Mouse (Mus musculus): ENCODE results near the gene Fstl4. TPM values are rescaled to one million over a fixed set of nuclear protein-coding genes. Genes with fewer than 3 reads are reported as not detected.

Gene Fstl4
- polyA plus RNA-seq, 1 experiment: 0.18 TPM

- TF ChIP-seq CTCF (IDR thresholded peaks at IDR 0.05; ENCODE audit: extremely low read depth, insufficient read depth, insufficient read length, insufficient replicate concordance) (no peak), POLR2A (IDR thresholded peaks at IDR 0.05; ENCODE audit: low read depth, low read length) (no peak)
- 91% methylated on average over 15 of the region's 15 CpGs for WGBS
- H3K36me3 ChIP-seq (ENCODE audit: control insufficient read depth, insufficient read depth, low read length): no peaks in the 10 kb centered on the region
- DNase-seq (ENCODE audit: low read depth in 1 of 2, low spot score in 2 of 2): no peak
- no peak overlapping the region for H3K4me3 ChIP-seq (ENCODE audit: extremely low read depth, insufficient read depth, insufficient read length)
- no peak overlapping the region for H3K27ac ChIP-seq (ENCODE audit: insufficient read depth, low read length)
- H3K27me3 ChIP-seq (ENCODE audit: control insufficient read depth, insufficient read depth, low read length): no peaks in the 10 kb centered on the region
- no peaks in the 10 kb centered on the region for H3K4me1 ChIP-seq (ENCODE audit: control insufficient read depth, insufficient read depth, insufficient read length)
These were observed 108.5 kb downstream of the Fstl4 start for GRCm38 (mm10) chr11:52872846-52873512.

DNA sequence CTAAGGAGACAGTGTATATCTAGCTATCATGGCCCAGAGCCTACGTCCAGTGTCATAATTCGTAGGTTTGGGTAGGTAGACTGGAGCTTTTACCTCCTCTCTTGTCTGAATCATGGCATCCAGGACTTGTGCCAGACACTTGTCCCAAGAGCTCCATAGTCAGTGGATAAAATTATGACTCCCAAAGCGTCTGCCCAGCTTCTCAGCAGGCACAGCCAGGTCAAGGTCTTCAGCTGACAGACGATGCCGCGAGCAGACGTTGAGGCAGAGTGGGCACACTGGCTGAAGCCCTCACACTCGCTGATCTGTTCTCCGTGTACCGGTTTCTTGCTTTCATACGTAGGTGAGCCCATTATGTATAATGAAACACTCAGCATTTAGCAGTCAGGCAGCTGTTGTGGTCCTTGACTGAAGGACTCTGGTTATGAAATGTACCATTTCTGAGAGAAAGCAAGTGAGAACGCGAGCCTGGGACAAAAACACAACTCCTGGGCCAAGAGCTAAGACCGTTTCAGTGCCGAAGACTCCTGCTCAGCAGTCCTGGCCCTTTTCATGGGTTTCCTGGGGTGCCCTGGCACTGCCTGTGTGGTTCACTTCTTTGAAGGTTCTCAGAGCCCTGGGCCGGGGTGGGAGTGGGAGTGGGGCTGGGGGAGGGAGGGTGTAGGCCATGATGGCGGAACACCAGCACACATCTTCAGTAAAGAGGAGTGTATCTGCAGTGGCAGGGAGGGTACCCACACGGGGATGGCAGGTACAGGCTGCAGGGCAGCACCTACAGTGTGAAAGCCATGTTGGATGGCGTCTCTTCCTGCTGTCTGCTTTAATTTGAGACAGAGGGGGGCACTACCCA lies 111.7 kb downstream of the Fstl4 start:
- Histone ChIP-seq H3K27me3 (ENCODE audit: control insufficient read depth, insufficient read depth, low read length) (no peaks in the 10 kb centered on the region), H3K4me1 (ENCODE audit: control insufficient read depth, insufficient read depth, insufficient read length) (no peaks in the 10 kb centered on the region), H3K27ac (ENCODE audit: insufficient read depth, low read length) (no peak overlapping the region), H3K36me3 (ENCODE audit: control insufficient read depth, insufficient read depth, low read length) (no peaks in the 10 kb centered on the region), H3K4me3 (ENCODE audit: extremely low read depth, insufficient read depth, insufficient read length) (no peak overlapping the region)
- no peak for DNase-seq (ENCODE audit: low read depth in 1 of 2, low spot score in 2 of 2)
- WGBS: 89% methylated on average over 19 of the region's 19 CpGs
- no peak for TF ChIP-seq CTCF (IDR thresholded peaks at IDR 0.05; ENCODE audit: extremely low read depth, insufficient read depth, insufficient read length, insufficient replicate concordance)
- TF ChIP-seq POLR2A (IDR thresholded peaks at IDR 0.05; ENCODE audit: low read depth, low read length): no peak

DNA sequence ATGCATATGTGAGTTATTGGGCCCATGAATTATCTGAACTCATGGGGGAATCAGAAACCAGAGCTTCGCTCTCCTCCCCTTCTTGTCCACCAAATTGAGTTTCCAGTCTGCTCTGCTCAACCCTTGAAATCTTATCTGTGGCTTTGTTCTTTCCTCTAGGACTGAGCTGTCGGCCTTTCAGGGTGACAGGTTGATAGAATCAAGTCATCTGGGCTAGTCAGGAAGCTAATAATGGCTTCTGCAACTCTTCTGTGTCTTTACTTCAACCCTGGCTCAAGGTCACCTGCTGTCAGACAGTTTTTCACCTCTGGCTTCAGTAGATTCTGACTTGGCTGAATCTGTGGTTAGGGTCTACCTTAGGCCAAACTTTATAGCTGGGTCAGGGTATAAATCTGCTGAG lies 113.2 kb downstream of the Fstl4 start:
- Histone ChIP-seq H3K4me1 (ENCODE audit: control insufficient read depth, insufficient read depth, insufficient read length) (no peaks in the 10 kb centered on the region), H3K4me3 (ENCODE audit: extremely low read depth, insufficient read depth, insufficient read length) (no peak overlapping the region), H3K27me3 (ENCODE audit: control insufficient read depth, insufficient read depth, low read length) (no peaks in the 10 kb centered on the region), H3K27ac (ENCODE audit: insufficient read depth, low read length) (no peak overlapping the region), H3K36me3 (ENCODE audit: control insufficient read depth, insufficient read depth, low read length) (no peaks in the 10 kb centered on the region)
- DNase-seq (ENCODE audit: low read depth in 1 of 2, low spot score in 2 of 2): no peak
- 67% methylated on average over 2 of the region's 2 CpGs for WGBS
- TF ChIP-seq POLR2A (IDR thresholded peaks at IDR 0.05; ENCODE audit: low read depth, low read length): no peak
- TF ChIP-seq CTCF (IDR thresholded peaks at IDR 0.05; ENCODE audit: extremely low read depth, insufficient read depth, insufficient read length, insufficient replicate concordance): no peak

- H3K27me3 ChIP-seq (ENCODE audit: control insufficient read depth, insufficient read depth, low read length): no peaks in the 10 kb centered on the region
- no peak overlapping the region for H3K27ac ChIP-seq (ENCODE audit: insufficient read depth, low read length)
- TF ChIP-seq POLR2A (IDR thresholded peaks at IDR 0.05; ENCODE audit: low read depth, low read length): no peak
- TF ChIP-seq CTCF (IDR thresholded peaks at IDR 0.05; ENCODE audit: extremely low read depth, insufficient read depth, insufficient read length, insufficient replicate concordance): no peak
- H3K4me1 ChIP-seq (ENCODE audit: control insufficient read depth, insufficient read depth, insufficient read length): no peaks in the 10 kb centered on the region
- no peaks in the 10 kb centered on the region for H3K36me3 ChIP-seq (ENCODE audit: control insufficient read depth, insufficient read depth, low read length)
- WGBS: 32% methylated on average over 2 of the region's 2 CpGs
- no peak for DNase-seq (ENCODE audit: low read depth in 1 of 2, low spot score in 2 of 2)
- no peak overlapping the region for H3K4me3 ChIP-seq (ENCODE audit: extremely low read depth, insufficient read depth, insufficient read length)
These were observed 115.5 kb downstream of the Fstl4 start for GRCm38 (mm10) chr11:52879958-52880357.

- H3K4me1 ChIP-seq (ENCODE audit: control insufficient read depth, insufficient read depth, insufficient read length): no peaks in the 10 kb centered on the region
- no peak for DNase-seq (ENCODE audit: low read depth in 1 of 2, low spot score in 2 of 2)
- no peaks in the 10 kb centered on the region for H3K27me3 ChIP-seq (ENCODE audit: control insufficient read depth, insufficient read depth, low read length)
- H3K36me3 ChIP-seq (ENCODE audit: control insufficient read depth, insufficient read depth, low read length): no peaks in the 10 kb centered on the region
- no peak overlapping the region for H3K27ac ChIP-seq (ENCODE audit: insufficient read depth, low read length)
- TF ChIP-seq CTCF (IDR thresholded peaks at IDR 0.05; ENCODE audit: extremely low read depth, insufficient read depth, insufficient read length, insufficient replicate concordance) (no peak), POLR2A (IDR thresholded peaks at IDR 0.05; ENCODE audit: low read depth, low read length) (no peak)
- H3K4me3 ChIP-seq (ENCODE audit: extremely low read depth, insufficient read depth, insufficient read length): no peak overlapping the region
- WGBS: 51% methylated on average over 6 of the region's 6 CpGs
These were observed 122.3 kb downstream of the Fstl4 start for GRCm38 (mm10) chr11:52886559-52887303.

- 55% methylated on average over 6 of the region's 6 CpGs for whole genome bisulfite sequencing
- Histone ChIP-seq H3K27ac (ENCODE audit: insufficient read depth, low read length) (no peak overlapping the region), H3K27me3 (ENCODE audit: control insufficient read depth, insufficient read depth, low read length) (no peaks in the 10 kb centered on the region), H3K4me3 (ENCODE audit: extremely low read depth, insufficient read depth, insufficient read length) (no peak overlapping the region), H3K36me3 (ENCODE audit: control insufficient read depth, insufficient read depth, low read length) (no peaks in the 10 kb centered on the region), H3K4me1 (ENCODE audit: control insufficient read depth, insufficient read depth, insufficient read length) (no peaks in the 10 kb centered on the region)
- no peak for TF ChIP-seq CTCF (IDR thresholded peaks at IDR 0.05; ENCODE audit: extremely low read depth, insufficient read depth, insufficient read length, insufficient replicate concordance)
- TF ChIP-seq POLR2A (IDR thresholded peaks at IDR 0.05; ENCODE audit: low read depth, low read length): no peak
- DNase-seq (ENCODE audit: low read depth in 1 of 2, low spot score in 2 of 2): no peak
These were observed 123.7 kb downstream of the Fstl4 start for GRCm38 (mm10) chr11:52888150-52888549.

All from spleen, adult 2 months (tissue).